Mouse (Mus musculus) small intestine, adult 2 months (tissue): ENCODE results near the gene Six5. TPM values are rescaled to one million over a fixed set of nuclear protein-coding genes. Genes with fewer than 3 reads are reported as not detected.

Source experiments
- H3K27ac ChIP-seq: fragments of 200-500 bp; 2 replicates; pipeline ENCODE4 v1.5.1; 2012; ENCODE audit warnings: low read depth, low read length, control low read depth, inconsistent platforms; ENCODE audit not compliant: insufficient read depth
- H3K27me3 ChIP-seq: fragments of 200-500 bp; 2 replicates; pipeline ENCODE4 v1.6.1; 2012; ENCODE audit warnings: mild to moderate bottlenecking, moderate library complexity, low read length, inconsistent platforms; ENCODE audit not compliant: control insufficient read depth, insufficient read depth
- H3K36me3 ChIP-seq: fragments of 200-500 bp; 2 replicates; pipeline ENCODE4 v1.6.1; 2012; ENCODE audit warnings: mild to moderate bottlenecking, low read length, control low read depth, inconsistent platforms; ENCODE audit not compliant: control insufficient read depth, insufficient read depth
- H3K4me1 ChIP-seq: fragments of 200-500 bp; 2 replicates; pipeline ENCODE4 v1.6.1; 2012; ENCODE audit warnings: low read length, inconsistent platforms, mixed read lengths; ENCODE audit not compliant: control insufficient read depth, insufficient read depth, insufficient read length
- H3K4me3 ChIP-seq: fragments of 200-500 bp; 2 replicates; pipeline ENCODE4 v1.5.1; 2012; ENCODE audit warnings: low read depth, mild to moderate bottlenecking, control low read depth, inconsistent platforms, low read length, moderate library complexity
- CTCF ChIP-seq: fragments of 200-500 bp; IDR thresholded peaks from 2 replicates; pipeline ENCODE4 v1.5.1; 2012; ENCODE audit warnings: low read depth, mild to moderate bottlenecking, control low read depth, inconsistent platforms, low read length, moderate library complexity, mixed read lengths; ENCODE audit not compliant: insufficient replicate concordance, insufficient read length; ENCODE audit errors: extremely low read depth
- POLR2A ChIP-seq: fragments of 200-500 bp; IDR thresholded peaks from 2 replicates; pipeline ENCODE4 v1.6.1; 2012; ENCODE audit warnings: low read depth, mild to moderate bottlenecking, control low read depth, inconsistent platforms, low read length, moderate library complexity
- WGBS: fragments of 180-500 bp; shearing (Covaris S2); methylation state at CpG from one replicate; pipeline ENCODE4 v1.1.7; 2018; 5-methylcytosine and 5-hydroxymethylcytosine counted together
- polyA plus RNA-seq: library from polyadenylated mRNA; depleted of rRNA; stranded (reverse); fragments of >200 nt; gene quantifications from 2 replicates; pipeline ENCODE4 v1.2.3, GENCODE M21; 2012

The Six5 gene
- polyA plus RNA-seq, 1 experiment: 14.1 TPM

GRCm38 (mm10) chr7:19052345-19053135 is 41.9 kb upstream of the Six5 start:
- Histone ChIP-seq H3K27ac (no peak overlapping the region), H3K27me3 (no peaks in the 10 kb centered on the region), H3K4me3 (no peak overlapping the region), H3K36me3 (peaks cover 38% of the 10 kb centered on the region), H3K4me1 (no peaks in the 10 kb centered on the region)
- WGBS: 90% methylated on average over 15 of the region's 15 CpGs
- TF ChIP-seq CTCF: no peak
- TF ChIP-seq POLR2A: no peak

GRCm38 (mm10) chr7:19053136-19053532 is 41.3 kb upstream of the Six5 start:
- no peak overlapping the region for H3K4me3 ChIP-seq
- no peak overlapping the region for H3K27ac ChIP-seq
- 87% methylated on average over 7 of the region's 7 CpGs for WGBS
- H3K36me3 ChIP-seq: peaks cover 34% of the 10 kb centered on the region
- no peaks in the 10 kb centered on the region for H3K4me1 ChIP-seq
- no peaks in the 10 kb centered on the region for H3K27me3 ChIP-seq
- TF ChIP-seq POLR2A (no peak), CTCF (no peak)

- Histone ChIP-seq H3K27me3 (no peaks in the 10 kb centered on the region), H3K27ac (no peak within 1 kb of the TSS), H3K36me3 (peaks cover 26% of the 10 kb centered on the region), H3K4me3 (no peak within 1 kb of the TSS), H3K4me1 (no peaks in the 10 kb centered on the region)
- 57% methylated on average over 33 of the region's 33 CpGs for WGBS
- TF ChIP-seq POLR2A (no peak), CTCF (no peak; the same call in 1 of the 2 replicates)
These were observed 40.2 kb upstream of the Six5 start, which contains the start of gene Rsph6a for GRCm38 (mm10) chr7:19054047-19054776. Gene Rsph6a, plus strand, starts transcription at chr7:19054690.

DNA sequence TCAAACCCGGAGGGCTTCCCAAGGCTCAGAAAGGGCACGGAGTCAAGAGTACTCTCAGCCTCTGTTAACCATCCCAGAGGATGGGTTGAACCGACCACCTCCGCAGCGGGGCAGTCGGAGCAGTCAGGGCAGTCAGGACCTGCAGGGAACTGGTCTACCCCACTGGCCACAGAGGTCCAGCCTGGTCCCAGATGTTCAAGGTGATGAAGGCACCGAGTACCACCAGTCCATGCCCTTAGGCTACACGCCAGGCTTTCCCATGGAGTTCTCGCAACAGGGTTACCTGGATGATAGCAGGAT is 39.7 kb upstream of the Six5 start:
- no peak for TF ChIP-seq POLR2A
- TF ChIP-seq CTCF: no peak
- H3K36me3 ChIP-seq: peaks cover 20% of the 10 kb centered on the region; the same call in 1 of the 2 replicates
- H3K4me3 ChIP-seq: no peak overlapping the region
- no peaks in the 10 kb centered on the region for H3K27me3 ChIP-seq
- whole genome bisulfite sequencing: 80% methylated on average over 9 of the region's 9 CpGs
- no peak overlapping the region for H3K27ac ChIP-seq
- H3K4me1 ChIP-seq: no peaks in the 10 kb centered on the region

- WGBS: 82% methylated on average over 8 of the region's 8 CpGs
- H3K4me1 ChIP-seq: no peaks in the 10 kb centered on the region
- H3K27ac ChIP-seq: no peak overlapping the region
- TF ChIP-seq POLR2A: no peak
- H3K27me3 ChIP-seq: no peaks in the 10 kb centered on the region
- peaks cover 17% of the 10 kb centered on the region; the same call in 1 of the 2 replicates for H3K36me3 ChIP-seq
- H3K4me3 ChIP-seq: no peak overlapping the region
These were observed 39.3 kb upstream of the Six5 start for GRCm38 (mm10) chr7:19055108-19055507.

DNA sequence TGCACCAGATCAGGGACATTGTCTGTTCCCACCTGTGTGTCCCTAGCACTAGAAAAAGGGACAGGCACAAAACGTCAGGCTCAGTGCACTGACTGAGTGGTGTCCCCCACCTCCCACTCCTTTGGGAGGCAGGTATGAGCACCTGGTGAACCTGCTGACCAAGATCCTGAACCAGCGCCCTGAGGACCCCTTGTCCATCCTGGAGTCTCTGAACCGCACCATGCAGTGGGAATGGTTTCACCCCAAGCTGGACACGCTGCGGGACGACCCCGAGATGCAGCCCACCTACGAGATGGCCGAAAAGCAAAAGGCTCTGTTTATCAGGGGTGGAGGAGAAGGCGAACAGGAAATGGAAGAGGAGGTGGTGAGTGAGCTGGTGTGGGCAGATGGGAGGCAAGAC is 37.0 kb upstream of the Six5 start:
- WGBS: 84% methylated on average over 10 of the region's 10 CpGs
- Histone ChIP-seq H3K4me3 (no peak overlapping the region), H3K27ac (no peak overlapping the region), H3K4me1 (no peaks in the 10 kb centered on the region), H3K36me3 (peaks cover 2% of the 10 kb centered on the region; the same call in 1 of the 2 replicates), H3K27me3 (no peaks in the 10 kb centered on the region)
- TF ChIP-seq POLR2A (no peak), CTCF (no peak)

DNA sequence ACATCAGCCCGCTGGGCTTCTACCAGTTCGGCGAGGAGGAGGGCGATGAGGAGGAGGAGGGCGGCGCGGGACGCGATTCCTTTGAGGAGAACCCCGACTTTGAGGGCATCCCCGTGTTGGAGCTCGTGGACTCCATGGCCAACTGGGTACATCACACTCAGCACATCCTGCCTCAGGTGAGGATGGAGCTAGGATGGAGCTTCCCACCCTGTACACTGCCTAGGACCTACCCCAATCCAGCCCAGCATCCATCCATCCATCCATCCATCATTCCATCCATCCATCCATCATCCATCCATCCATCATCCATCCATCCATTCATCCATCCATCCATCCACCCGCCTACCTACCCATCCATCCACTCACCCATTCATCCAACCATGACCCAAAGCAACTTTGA is 28.5 kb upstream of the Six5 start:
- WGBS: 45% methylated on average over 13 of the region's 13 CpGs
- Histone ChIP-seq H3K27ac (no peak overlapping the region), H3K27me3 (peaks cover 19% of the 10 kb centered on the region), H3K36me3 (no peaks in the 10 kb centered on the region), H3K4me3 (no peak overlapping the region), H3K4me1 (no peaks in the 10 kb centered on the region)
- no peak for TF ChIP-seq POLR2A
- TF ChIP-seq CTCF: no peak

GRCm38 (mm10) chr7:19067063-19067462 is 27.3 kb upstream of the Six5 start:
- no peak for TF ChIP-seq POLR2A
- no peak for TF ChIP-seq CTCF
- Histone ChIP-seq H3K27ac (no peak overlapping the region), H3K4me3 (no peak overlapping the region), H3K36me3 (no peaks in the 10 kb centered on the region), H3K27me3 (peaks cover 19% of the 10 kb centered on the region), H3K4me1 (no peaks in the 10 kb centered on the region)
- 41% methylated on average over 14 of the region's 14 CpGs for WGBS
